Mouse (Mus musculus): ENCODE measurements around the gene Lurap1l.
"Not testable (repeated sequence)": the region's sequence is repeated elsewhere in the genome, so short reads cannot be mapped to it uniquely, and the experiment has no call there.

The Lurap1l gene

GRCm38 (mm10) chr4:80911706-80912540 lies 1.5 kb downstream of the Lurap1l start:
- in situ Hi-C loops (cut with MboI; ENCODE audit: low pct_unique_long_range_greater_than_20kb in 1 of 2, low sequenced_read_pairs in 2 of 2, unreplicated experiment in 1 of 2) = no loop called here

DNA sequence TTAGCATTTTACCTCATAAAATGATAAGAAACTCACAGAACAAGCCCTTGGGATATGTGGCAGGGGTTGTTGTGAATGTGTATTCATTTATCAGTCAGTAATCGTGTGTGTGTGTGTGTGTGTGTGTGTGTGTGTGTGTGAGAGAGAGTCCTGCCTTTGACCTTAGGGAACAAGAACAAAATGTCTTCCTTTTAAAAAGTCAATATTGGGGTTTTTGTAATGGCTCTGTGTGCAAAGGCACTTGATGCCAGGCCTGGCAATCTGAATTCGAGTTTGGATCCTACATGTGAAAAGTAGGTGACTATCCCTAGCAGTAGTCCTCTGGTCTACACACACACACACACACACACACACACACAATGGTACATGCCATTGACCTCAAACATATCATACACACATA lies 4.8 kb downstream of the Lurap1l start:
- in situ Hi-C loops (cut with MboI; ENCODE audit: low pct_unique_long_range_greater_than_20kb in 1 of 2, low sequenced_read_pairs in 2 of 2, unreplicated experiment in 1 of 2) = no loop called here

- in situ Hi-C loops (cut with MboI; ENCODE audit: low pct_unique_long_range_greater_than_20kb in 1 of 2, low sequenced_read_pairs in 2 of 2, unreplicated experiment in 1 of 2) = no loop called here
Measured at GRCm38 (mm10) chr4:80916695-80917094, 6.2 kb downstream of the Lurap1l start.

DNA sequence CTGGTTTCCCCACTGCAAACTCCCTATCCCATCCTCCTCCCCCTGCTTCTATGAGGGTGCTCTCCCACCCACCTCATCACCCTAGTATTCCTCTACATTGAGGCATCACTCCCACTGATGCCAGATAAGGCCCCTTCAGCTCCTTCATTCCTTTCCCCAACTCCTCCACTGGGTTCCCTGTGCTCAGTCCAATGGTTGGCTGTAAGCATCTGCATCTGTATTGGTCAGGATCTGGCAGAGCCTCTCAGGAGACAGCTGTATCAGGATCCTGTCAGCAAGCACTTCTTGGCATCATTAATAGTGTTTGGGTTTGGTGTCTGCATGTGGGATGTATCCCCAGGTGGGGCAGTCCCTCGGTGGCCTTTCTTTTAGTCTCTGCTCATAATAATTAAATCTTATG lies 6.7 kb downstream of the Lurap1l start:
- in situ Hi-C loops (cut with MboI; ENCODE audit: low pct_unique_long_range_greater_than_20kb in 1 of 2, low sequenced_read_pairs in 2 of 2, unreplicated experiment in 1 of 2) = not testable (repeated sequence)

GRCm38 (mm10) chr4:80917812-80918211 lies 7.4 kb downstream of the Lurap1l start:
- in situ Hi-C loops (cut with MboI; ENCODE audit: low pct_unique_long_range_greater_than_20kb in 1 of 2, low sequenced_read_pairs in 2 of 2, unreplicated experiment in 1 of 2) = no loop called here

DNA sequence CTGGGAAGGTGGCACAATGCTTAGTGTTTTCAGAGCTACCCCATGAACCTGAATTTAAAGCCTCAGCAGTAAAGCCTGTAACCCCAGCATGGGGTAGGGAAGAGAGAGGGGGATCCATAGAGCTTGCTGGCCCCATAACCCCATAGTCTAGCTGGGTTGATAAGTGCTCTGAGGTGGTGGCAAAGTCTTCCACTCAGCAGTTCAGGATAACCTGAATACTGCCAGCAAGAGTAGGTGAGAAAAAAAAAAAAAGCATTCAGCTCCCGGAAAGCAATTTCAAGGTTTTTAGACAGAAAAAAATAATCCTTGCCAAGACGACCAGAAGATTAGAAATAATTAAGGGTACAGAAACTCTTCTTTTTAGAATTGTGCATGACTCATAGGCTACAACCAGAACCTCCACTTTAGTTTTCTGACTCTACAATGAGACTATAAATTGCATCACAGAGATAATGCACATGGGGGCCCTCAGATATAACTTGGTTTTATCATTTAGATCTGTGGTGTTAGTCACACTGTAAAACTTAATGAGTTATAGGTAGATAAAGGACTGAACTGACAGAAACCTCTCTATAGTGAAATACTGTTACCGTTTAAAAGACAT lies 8.2 kb downstream of the Lurap1l start:
- in situ Hi-C loops (cut with MboI; ENCODE audit: low pct_unique_long_range_greater_than_20kb in 1 of 2, low sequenced_read_pairs in 2 of 2, unreplicated experiment in 1 of 2) = no loop called here

GRCm38 (mm10) chr4:80919217-80919867 lies 8.9 kb downstream of the Lurap1l start:
- in situ Hi-C loops (cut with MboI; ENCODE audit: low pct_unique_long_range_greater_than_20kb in 1 of 2, low sequenced_read_pairs in 2 of 2, unreplicated experiment in 1 of 2) = no loop called here

GRCm38 (mm10) chr4:80921646-80922489 lies 11.4 kb downstream of the Lurap1l start:
- in situ Hi-C loops (cut with MboI; ENCODE audit: low pct_unique_long_range_greater_than_20kb in 1 of 2, low sequenced_read_pairs in 2 of 2, unreplicated experiment in 1 of 2) = no loop called here

DNA sequence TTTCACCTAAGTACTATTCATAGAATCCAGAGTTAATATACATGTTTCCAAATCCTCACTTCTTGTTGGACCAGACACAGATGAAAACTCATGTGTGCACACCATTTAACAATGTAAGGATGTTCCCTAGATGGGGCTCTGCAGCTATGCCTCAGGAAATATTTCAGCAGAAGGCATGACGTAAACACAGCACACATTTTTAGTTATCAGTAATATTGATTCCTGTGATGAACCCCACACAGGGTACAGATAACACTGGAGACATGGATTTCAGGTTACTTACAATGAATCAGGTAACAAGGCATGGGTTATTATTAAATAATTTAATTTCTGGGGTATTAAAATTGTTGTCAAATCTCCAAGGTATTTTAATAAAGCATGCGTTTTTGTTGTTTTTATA lies 12.2 kb downstream of the Lurap1l start:
- in situ Hi-C loops (cut with MboI; ENCODE audit: low pct_unique_long_range_greater_than_20kb in 1 of 2, low sequenced_read_pairs in 2 of 2, unreplicated experiment in 1 of 2) = no loop called here

GRCm38 (mm10) chr4:80924815-80925214 lies 14.4 kb downstream of the Lurap1l start:
- in situ Hi-C loops (cut with MboI; ENCODE audit: low pct_unique_long_range_greater_than_20kb in 1 of 2, low sequenced_read_pairs in 2 of 2, unreplicated experiment in 1 of 2) = no loop called here

DNA sequence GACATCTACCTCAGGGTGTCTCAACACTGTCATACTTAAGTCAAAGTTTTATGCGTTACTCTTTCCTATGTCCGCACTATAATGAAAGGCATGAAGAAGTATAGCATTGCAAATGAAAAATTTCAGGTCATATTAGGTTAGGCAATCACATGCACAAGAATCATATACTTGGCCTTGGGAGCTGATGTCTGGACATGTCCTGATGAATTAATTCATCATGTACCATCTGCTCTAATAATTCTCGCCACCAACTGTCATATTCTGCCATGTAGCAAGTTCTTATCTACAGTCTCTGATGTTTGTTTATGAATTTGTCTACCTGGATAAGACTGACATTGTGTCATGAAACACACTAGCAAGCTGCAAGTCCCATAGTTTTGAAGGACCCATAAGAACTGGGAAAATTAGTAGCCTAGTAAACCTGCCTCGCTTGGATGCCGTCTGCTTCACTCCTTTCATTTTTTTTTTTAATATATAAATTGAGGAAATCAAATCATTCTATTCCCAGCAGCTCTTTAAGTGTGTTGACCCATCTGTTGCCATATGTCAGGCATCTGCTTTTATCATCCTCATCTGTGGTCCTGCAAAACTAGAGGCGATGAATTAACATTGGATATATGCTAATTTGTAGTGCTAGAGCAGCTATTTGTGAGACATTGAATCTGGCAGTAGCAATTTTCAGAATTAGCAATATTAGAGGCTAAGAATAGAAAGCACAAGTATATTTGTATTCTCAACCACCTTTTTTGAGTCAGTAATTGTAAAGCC lies 15.5 kb downstream of the Lurap1l start:
- in situ Hi-C loops (cut with MboI; ENCODE audit: low pct_unique_long_range_greater_than_20kb in 1 of 2, low sequenced_read_pairs in 2 of 2, unreplicated experiment in 1 of 2) = no loop called here

DNA sequence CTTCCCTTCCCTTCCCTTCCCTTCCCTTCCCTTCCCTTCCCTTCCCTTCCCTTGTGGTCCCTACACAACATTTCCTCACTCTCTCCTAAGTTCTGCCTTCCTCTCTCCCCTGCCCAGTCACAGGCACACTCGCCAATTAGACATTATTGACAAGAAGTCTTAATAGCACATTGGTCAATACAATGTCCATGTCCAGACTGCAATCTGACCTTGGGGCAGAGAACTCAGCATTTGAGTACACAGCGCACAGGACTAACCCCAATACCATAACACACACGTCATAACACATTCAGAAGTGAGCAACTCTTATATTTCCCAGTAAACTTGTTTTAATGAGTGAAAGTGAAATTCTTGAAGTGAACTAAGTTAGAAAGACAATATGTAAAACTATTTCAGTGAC lies 24.3 kb downstream of the Lurap1l start:
- in situ Hi-C loops (cut with MboI; ENCODE audit: low pct_unique_long_range_greater_than_20kb in 1 of 2, low sequenced_read_pairs in 2 of 2, unreplicated experiment in 1 of 2) = no loop called here

DNA sequence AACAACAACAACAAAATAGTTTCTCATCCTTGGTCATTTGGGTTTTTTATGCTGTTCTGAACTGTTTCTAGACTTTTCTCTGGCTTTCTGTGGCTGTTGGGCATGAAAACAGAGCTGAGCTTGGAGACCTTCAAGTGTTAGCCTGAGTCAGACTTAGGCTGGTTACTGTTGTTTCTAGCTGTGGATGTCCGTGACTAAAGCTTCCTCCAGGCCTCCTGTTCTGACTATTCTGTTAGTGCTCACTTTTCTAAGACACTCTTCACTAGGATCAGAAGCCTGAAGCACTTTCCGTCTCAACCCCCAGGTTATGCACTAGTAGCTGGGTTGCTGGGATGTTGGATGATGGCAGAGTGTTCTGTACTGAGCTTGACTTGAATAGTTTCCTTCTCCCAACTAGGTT lies 28.7 kb downstream of the Lurap1l start:
- in situ Hi-C loops (cut with MboI; ENCODE audit: low pct_unique_long_range_greater_than_20kb in 1 of 2, low sequenced_read_pairs in 2 of 2, unreplicated experiment in 1 of 2) = no loop called here

DNA sequence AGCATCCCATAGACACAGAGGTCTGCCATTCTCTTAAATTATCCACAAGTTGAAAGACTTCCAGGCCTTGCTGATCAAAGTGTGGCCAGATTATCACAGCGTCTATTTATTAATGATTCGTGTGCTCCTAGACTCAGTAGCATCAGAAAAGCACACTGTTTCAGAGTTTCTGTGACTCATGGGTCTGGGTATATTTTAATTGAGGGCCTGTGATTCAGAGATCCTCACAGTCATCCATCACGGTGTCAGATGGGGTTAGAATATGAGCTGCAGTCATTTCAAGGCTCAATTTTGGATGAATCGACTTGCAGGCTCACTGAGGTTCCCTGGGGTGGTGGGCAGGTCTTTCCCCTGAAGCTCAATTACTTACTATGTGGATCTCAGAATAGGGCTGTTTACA lies 30.5 kb downstream of the Lurap1l start:
- in situ Hi-C loops (cut with MboI; ENCODE audit: low pct_unique_long_range_greater_than_20kb in 1 of 2, low sequenced_read_pairs in 2 of 2, unreplicated experiment in 1 of 2) = no loop called here

GRCm38 (mm10) chr4:80941978-80942377 lies 31.5 kb downstream of the Lurap1l start:
- in situ Hi-C loops (cut with MboI; ENCODE audit: low pct_unique_long_range_greater_than_20kb in 1 of 2, low sequenced_read_pairs in 2 of 2, unreplicated experiment in 1 of 2) = no loop called here

DNA sequence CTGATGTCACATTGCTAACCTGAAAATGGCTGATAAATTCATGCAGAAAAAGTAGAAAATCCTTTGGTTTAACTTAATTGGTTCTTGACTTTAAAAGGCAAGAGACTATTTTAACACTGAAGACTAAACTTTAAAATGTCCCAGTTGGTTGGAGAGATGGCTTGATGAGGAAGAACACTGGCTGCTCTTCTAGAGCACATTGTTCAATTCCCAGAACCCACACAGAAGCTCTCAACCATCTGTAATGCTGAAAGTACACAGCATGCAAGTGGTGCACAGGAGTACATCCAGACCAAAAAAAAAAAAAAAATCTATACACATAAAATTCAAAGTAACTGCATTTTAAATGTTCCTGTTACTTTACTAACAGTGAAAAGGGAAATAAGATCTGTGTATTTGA lies 34.2 kb downstream of the Lurap1l start:
- in situ Hi-C loops (cut with MboI; ENCODE audit: low pct_unique_long_range_greater_than_20kb in 1 of 2, low sequenced_read_pairs in 2 of 2, unreplicated experiment in 1 of 2) = no loop called here

DNA sequence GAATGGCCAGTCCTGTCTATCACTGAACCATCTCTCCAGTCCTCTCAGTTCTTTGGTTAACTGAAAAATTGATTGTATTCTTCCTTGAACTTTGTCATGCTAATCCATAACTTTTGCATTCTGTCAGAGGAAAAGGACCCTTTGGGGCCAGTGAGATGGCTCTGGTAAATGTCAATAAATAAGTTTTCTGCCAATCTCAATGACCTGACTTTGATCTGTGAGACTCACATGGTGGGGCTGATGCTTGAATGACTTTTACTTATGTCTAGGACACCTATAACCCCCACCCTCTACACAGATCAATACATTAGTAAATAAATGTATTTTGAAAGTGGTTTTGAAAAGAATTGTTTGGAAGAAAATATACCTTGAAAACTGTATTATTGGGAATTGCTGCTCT lies 38.7 kb downstream of the Lurap1l start:
- in situ Hi-C loops (cut with MboI; ENCODE audit: low pct_unique_long_range_greater_than_20kb in 1 of 2, low sequenced_read_pairs in 2 of 2, unreplicated experiment in 1 of 2) = no loop called here

DNA sequence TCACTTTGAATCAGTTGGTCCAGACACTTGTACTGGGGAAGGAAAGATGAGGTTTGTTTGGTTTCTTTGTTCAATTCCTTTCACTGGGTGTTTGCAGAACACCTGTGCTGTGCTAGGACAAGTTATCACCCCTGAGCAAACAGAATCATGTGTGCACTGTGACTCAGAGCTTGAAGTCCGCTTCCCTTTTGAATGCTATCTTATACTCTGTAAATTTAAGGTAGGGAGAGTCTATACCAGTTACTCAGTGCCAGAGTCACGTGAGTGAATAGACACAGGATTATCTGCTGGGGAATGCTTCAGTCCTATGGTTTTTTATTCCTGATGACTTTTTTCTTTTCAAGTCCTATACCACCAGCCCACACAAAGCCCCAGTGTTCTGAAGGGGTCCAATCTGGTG lies 39.3 kb downstream of the Lurap1l start:
- in situ Hi-C loops (cut with MboI; ENCODE audit: low pct_unique_long_range_greater_than_20kb in 1 of 2, low sequenced_read_pairs in 2 of 2, unreplicated experiment in 1 of 2) = no loop called here
